Mouse (Mus musculus): ENCODE measurements around the gene Sdhaf4. TPM values are rescaled to one million over a fixed set of nuclear protein-coding genes. Genes with fewer than 3 reads are reported as not detected.
"Not testable (repeated sequence)": the region's sequence is repeated elsewhere in the genome, so short reads cannot be mapped to it uniquely, and the experiment has no call there.

The Sdhaf4 gene
- polyA plus RNA-seq, 1 experiment from 2014 or later = 94.8 TPM

- no peak for DNase-seq (ENCODE audit: low spot score)
- H3K27me3 ChIP-seq (ENCODE audit: control insufficient read depth, insufficient read depth, low read length) = no peaks in the 10 kb centered on the region
- H3K4me3 ChIP-seq (ENCODE audit: low read depth, low read length) = no peak overlapping the region
- no peaks in the 10 kb centered on the region for H3K9me3 ChIP-seq (ENCODE audit: control insufficient read depth, low read length)
- H3K27ac ChIP-seq (ENCODE audit: low read depth, low read length) = no peak overlapping the region
- no peak for ATAC-seq (ENCODE audit: low FRiP score)
- H3K4me1 ChIP-seq (replicated peaks; ENCODE audit: control insufficient read depth, insufficient read depth, low read length) = no peaks in the 10 kb centered on the region
- no peak overlapping the region for H3K4me2 ChIP-seq (replicated peaks; ENCODE audit: low read depth, low read length)
- H3K9ac ChIP-seq (ENCODE audit: low read depth, low read length) = no peak overlapping the region
- H3K36me3 ChIP-seq (ENCODE audit: control insufficient read depth, insufficient read depth, low read length) = no peaks in the 10 kb centered on the region
- WGBS = 93% methylated on average over 5 of the region's 5 CpGs
These were observed 6.1 kb downstream of the Sdhaf4 start for GRCm38 (mm10) chr1:23999318-23999717.

GRCm38 (mm10) chr1:23998866-23999265 lies 6.6 kb downstream of the Sdhaf4 start:
- 93% methylated on average over 7 of the region's 7 CpGs for WGBS
- DNase-seq (ENCODE audit: low spot score) (no peak), ATAC-seq (ENCODE audit: low FRiP score) (no peak)
- Histone ChIP-seq H3K9me3 (ENCODE audit: control insufficient read depth, low read length) (no peaks in the 10 kb centered on the region), H3K9ac (ENCODE audit: low read depth, low read length) (no peak overlapping the region), H3K27ac (ENCODE audit: low read depth, low read length) (no peak overlapping the region), H3K27me3 (ENCODE audit: control insufficient read depth, insufficient read depth, low read length) (no peaks in the 10 kb centered on the region), H3K4me2 (replicated peaks; ENCODE audit: low read depth, low read length) (no peak overlapping the region), H3K36me3 (ENCODE audit: control insufficient read depth, insufficient read depth, low read length) (no peaks in the 10 kb centered on the region), H3K4me1 (replicated peaks; ENCODE audit: control insufficient read depth, insufficient read depth, low read length) (no peaks in the 10 kb centered on the region), H3K4me3 (ENCODE audit: low read depth, low read length) (no peak overlapping the region)

GRCm38 (mm10) chr1:23998120-23998810 lies 7.2 kb downstream of the Sdhaf4 start:
- Histone ChIP-seq H3K27ac (ENCODE audit: low read depth, low read length) (no peak overlapping the region), H3K4me3 (ENCODE audit: low read depth, low read length) (no peak overlapping the region), H3K27me3 (ENCODE audit: control insufficient read depth, insufficient read depth, low read length) (no peaks in the 10 kb centered on the region), H3K9me3 (ENCODE audit: control insufficient read depth, low read length) (no peaks in the 10 kb centered on the region), H3K36me3 (ENCODE audit: control insufficient read depth, insufficient read depth, low read length) (no peaks in the 10 kb centered on the region), H3K4me1 (replicated peaks; ENCODE audit: control insufficient read depth, insufficient read depth, low read length) (no peaks in the 10 kb centered on the region), H3K4me2 (replicated peaks; ENCODE audit: low read depth, low read length) (no peak overlapping the region), H3K9ac (ENCODE audit: low read depth, low read length) (no peak overlapping the region)
- DNase-seq (ENCODE audit: low spot score) = no peak
- 89% methylated on average over 7 of the region's 7 CpGs for WGBS
- no peak for ATAC-seq (ENCODE audit: low FRiP score)

DNA sequence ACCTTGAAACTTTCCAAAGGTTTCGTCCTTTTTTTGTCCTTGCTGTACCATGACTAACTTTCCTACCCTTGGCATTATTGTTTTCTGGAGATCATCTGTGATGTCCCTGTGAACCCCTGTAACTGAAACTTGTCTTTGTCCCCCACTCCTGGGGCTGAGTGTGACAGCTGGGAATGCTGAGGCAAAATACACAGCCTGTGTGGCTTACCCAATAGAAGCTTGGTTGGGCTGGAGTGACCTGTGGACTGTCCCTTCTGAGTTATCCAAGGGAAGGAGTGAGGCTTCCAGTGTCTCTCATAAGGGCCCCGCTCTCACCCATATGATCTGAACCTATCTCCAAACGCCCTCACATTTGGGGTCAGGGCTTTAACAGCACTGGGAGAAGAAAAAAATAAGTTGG lies 8.0 kb downstream of the Sdhaf4 start:
- 97% methylated on average over 3 of the region's 3 CpGs for WGBS
- ATAC-seq (ENCODE audit: low FRiP score) (no peak), DNase-seq (ENCODE audit: low spot score) (no peak)
- Histone ChIP-seq H3K4me3 (ENCODE audit: low read depth, low read length) (no peak overlapping the region), H3K36me3 (ENCODE audit: control insufficient read depth, insufficient read depth, low read length) (no peaks in the 10 kb centered on the region), H3K27me3 (ENCODE audit: control insufficient read depth, insufficient read depth, low read length) (no peaks in the 10 kb centered on the region), H3K4me1 (replicated peaks; ENCODE audit: control insufficient read depth, insufficient read depth, low read length) (no peaks in the 10 kb centered on the region), H3K9ac (ENCODE audit: low read depth, low read length) (no peak overlapping the region), H3K4me2 (replicated peaks; ENCODE audit: low read depth, low read length) (no peak overlapping the region), H3K27ac (ENCODE audit: low read depth, low read length) (no peak overlapping the region), H3K9me3 (ENCODE audit: control insufficient read depth, low read length) (no peaks in the 10 kb centered on the region)

DNA sequence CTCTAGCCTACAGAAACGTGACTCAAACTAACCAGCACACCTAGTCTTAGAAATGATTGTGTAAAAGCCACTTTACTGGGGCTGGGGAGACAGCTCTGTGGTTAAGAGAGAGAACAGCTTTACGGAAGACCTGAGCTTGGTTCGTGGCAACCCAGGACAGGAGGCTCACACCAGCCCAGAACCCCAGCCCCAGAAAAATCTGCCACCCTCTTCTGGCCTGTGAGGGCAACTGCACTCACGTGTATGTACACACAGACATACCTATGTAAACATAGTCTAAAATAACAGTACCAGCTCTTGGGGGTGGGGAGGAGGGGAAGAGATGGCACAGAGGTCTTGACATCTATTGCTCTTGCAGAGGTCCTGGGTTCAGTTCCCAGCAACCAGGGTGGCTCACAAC lies 10.0 kb downstream of the Sdhaf4 start:
- Histone ChIP-seq H3K27me3 (ENCODE audit: control insufficient read depth, insufficient read depth, low read length) (no peaks in the 10 kb centered on the region), H3K4me2 (replicated peaks; ENCODE audit: low read depth, low read length) (no peak overlapping the region), H3K36me3 (ENCODE audit: control insufficient read depth, insufficient read depth, low read length) (no peaks in the 10 kb centered on the region), H3K4me1 (replicated peaks; ENCODE audit: control insufficient read depth, insufficient read depth, low read length) (no peaks in the 10 kb centered on the region), H3K27ac (ENCODE audit: low read depth, low read length) (no peak overlapping the region), H3K9me3 (ENCODE audit: control insufficient read depth, low read length) (no peaks in the 10 kb centered on the region), H3K4me3 (ENCODE audit: low read depth, low read length) (no peak overlapping the region), H3K9ac (ENCODE audit: low read depth, low read length) (no peak overlapping the region)
- no peak for DNase-seq (ENCODE audit: low spot score)
- 89% methylated on average over 4 of the region's 4 CpGs for WGBS
- ATAC-seq (ENCODE audit: low FRiP score) = no peak

DNA sequence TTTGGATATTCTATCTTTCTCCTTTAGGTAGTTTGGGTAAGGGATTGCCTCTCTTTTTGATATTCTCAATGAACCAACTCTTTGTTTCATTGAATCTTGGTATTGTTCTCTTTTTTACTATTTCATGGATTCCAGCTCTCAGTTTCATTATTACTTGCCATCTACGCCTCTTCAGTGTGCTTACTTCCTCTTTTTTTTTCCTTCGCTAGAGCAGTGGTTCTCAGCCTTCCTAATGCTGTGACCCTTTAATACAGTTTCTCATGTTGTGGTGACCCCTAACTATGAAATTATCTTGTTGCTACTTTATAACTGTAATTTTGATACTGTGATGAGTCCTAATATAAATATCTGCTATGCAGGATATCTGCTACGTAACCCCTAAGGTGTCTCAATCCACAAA lies 22.3 kb downstream of the Sdhaf4 start:
- Histone ChIP-seq H3K27me3 (ENCODE audit: control insufficient read depth, insufficient read depth, low read length) (no peaks in the 10 kb centered on the region), H3K27ac (ENCODE audit: low read depth, low read length) (no peak overlapping the region), H3K4me3 (ENCODE audit: low read depth, low read length) (no peak overlapping the region), H3K36me3 (ENCODE audit: control insufficient read depth, insufficient read depth, low read length) (no peaks in the 10 kb centered on the region), H3K4me1 (replicated peaks; ENCODE audit: control insufficient read depth, insufficient read depth, low read length) (no peaks in the 10 kb centered on the region), H3K4me2 (replicated peaks; ENCODE audit: low read depth, low read length) (no peak overlapping the region), H3K9me3 (ENCODE audit: control insufficient read depth, low read length) (no peaks in the 10 kb centered on the region), H3K9ac (ENCODE audit: low read depth, low read length) (no peak overlapping the region)
- no peak for DNase-seq (ENCODE audit: low spot score)
- 96% methylated on average over 3 of the region's 3 CpGs for WGBS
- ATAC-seq (ENCODE audit: low FRiP score) = no peak

GRCm38 (mm10) chr1:23978281-23978680 lies 27.2 kb downstream of the Sdhaf4 start:
- no peak overlapping the region for H3K4me2 ChIP-seq (replicated peaks; ENCODE audit: low read depth, low read length)
- no peaks in the 10 kb centered on the region for H3K36me3 ChIP-seq (ENCODE audit: control insufficient read depth, insufficient read depth, low read length)
- H3K4me1 ChIP-seq (replicated peaks; ENCODE audit: control insufficient read depth, insufficient read depth, low read length) = no peaks in the 10 kb centered on the region
- no peaks in the 10 kb centered on the region for H3K9me3 ChIP-seq (ENCODE audit: control insufficient read depth, low read length)
- 84% methylated on average over 6 of the region's 6 CpGs for WGBS
- H3K27ac ChIP-seq (ENCODE audit: low read depth, low read length) = no peak overlapping the region
- no peak overlapping the region for H3K4me3 ChIP-seq (ENCODE audit: low read depth, low read length)
- DNase-seq (ENCODE audit: low spot score) (no peak), ATAC-seq (ENCODE audit: low FRiP score) (no peak)
- H3K9ac ChIP-seq (ENCODE audit: low read depth, low read length) = no peak overlapping the region
- H3K27me3 ChIP-seq (ENCODE audit: control insufficient read depth, insufficient read depth, low read length) = no peaks in the 10 kb centered on the region

- H3K36me3 ChIP-seq (ENCODE audit: control insufficient read depth, insufficient read depth, low read length); H3K4me1 ChIP-seq (replicated peaks; ENCODE audit: control insufficient read depth, insufficient read depth, low read length); ATAC-seq (ENCODE audit: low FRiP score); H3K27me3 ChIP-seq (ENCODE audit: control insufficient read depth, insufficient read depth, low read length); H3K27ac ChIP-seq (ENCODE audit: low read depth, low read length); H3K4me3 ChIP-seq (ENCODE audit: low read depth, low read length); H3K9me3 ChIP-seq (ENCODE audit: control insufficient read depth, low read length); DNase-seq (ENCODE audit: low spot score); H3K9ac ChIP-seq (ENCODE audit: low read depth, low read length); H3K4me2 ChIP-seq (replicated peaks; ENCODE audit: low read depth, low read length): not testable (repeated sequence)
- 80% methylated on average over 3 of the region's 4 CpGs for WGBS
These were observed 34.3 kb downstream of the Sdhaf4 start for GRCm38 (mm10) chr1:23971159-23971558.

GRCm38 (mm10) chr1:23968027-23968725 lies 37.3 kb downstream of the Sdhaf4 start:
- no peaks in the 10 kb centered on the region for H3K4me1 ChIP-seq (replicated peaks; ENCODE audit: control insufficient read depth, insufficient read depth, low read length)

More at GRCm38 (mm10) chr1:23968027-23968725, 37.3 kb downstream of the Sdhaf4 start:
- WGBS = 87% methylated on average over 9 of the region's 9 CpGs
- H3K4me3 ChIP-seq (ENCODE audit: low read depth, low read length) = no peak overlapping the region
- H3K27me3 ChIP-seq (ENCODE audit: control insufficient read depth, insufficient read depth, low read length) = no peaks in the 10 kb centered on the region
- no peaks in the 10 kb centered on the region for H3K9me3 ChIP-seq (ENCODE audit: control insufficient read depth, low read length)
- no peak for ATAC-seq (ENCODE audit: low FRiP score)
- no peak overlapping the region for H3K9ac ChIP-seq (ENCODE audit: low read depth, low read length)
- no peaks in the 10 kb centered on the region for H3K36me3 ChIP-seq (ENCODE audit: control insufficient read depth, insufficient read depth, low read length)
- H3K27ac ChIP-seq (ENCODE audit: low read depth, low read length) = no peak overlapping the region
- no peak overlapping the region for H3K4me2 ChIP-seq (replicated peaks; ENCODE audit: low read depth, low read length)
- no peak for DNase-seq (ENCODE audit: low spot score)
